Mouse (Mus musculus): ENCODE measurements around the gene Gm20388. TPM values are rescaled to one million over a fixed set of nuclear protein-coding genes. Genes with fewer than 3 reads are reported as not detected.
"Not testable (repeated sequence)": the region's sequence is repeated elsewhere in the genome, so short reads cannot be mapped to it uniquely, and the experiment has no call there.

Gm20388 gene
- total RNA-seq, 2 experiments from 2014 or later, result not detected

- no peak for DNase-seq (ENCODE audit: low spot score in 2 of 2)
These were observed 414.6 kb downstream of the Gm20388 start for GRCm38 (mm10) chr8:120325172-120325767.

- no peak for DNase-seq (ENCODE audit: low spot score in 2 of 2)
These were observed 416.5 kb downstream of the Gm20388 start for GRCm38 (mm10) chr8:120327131-120327554.

GRCm38 (mm10) chr8:120328361-120329022, 417.9 kb downstream of the Gm20388 start:
- no peak for DNase-seq (ENCODE audit: low spot score in 2 of 2)

- no peak for DNase-seq (ENCODE audit: low spot score in 2 of 2)
These were observed 418.5 kb downstream of the Gm20388 start for GRCm38 (mm10) chr8:120329030-120329748.

- no peak for DNase-seq (ENCODE audit: low spot score in 2 of 2)
These were observed 420.4 kb downstream of the Gm20388 start for GRCm38 (mm10) chr8:120331027-120331426.

- no peak for DNase-seq (ENCODE audit: low spot score in 2 of 2)
These were observed 422.0 kb downstream of the Gm20388 start for GRCm38 (mm10) chr8:120332379-120333229.

- no peak for DNase-seq (ENCODE audit: low spot score in 2 of 2)
These were observed 423.0 kb downstream of the Gm20388 start for GRCm38 (mm10) chr8:120333681-120334080.

GRCm38 (mm10) chr8:120334261-120334660, 423.6 kb downstream of the Gm20388 start:
- DNase-seq (ENCODE audit: low spot score in 2 of 2), result not testable (repeated sequence)

- peak in 1 of 2 experiments; percentile 42 for DNase-seq (ENCODE audit: low spot score in 2 of 2)
These were observed 424.2 kb downstream of the Gm20388 start for GRCm38 (mm10) chr8:120334878-120335261.

- DNase-seq (ENCODE audit: low spot score in 2 of 2), result no peak
These were observed 424.8 kb downstream of the Gm20388 start for GRCm38 (mm10) chr8:120335262-120336086.

- DNase-seq (ENCODE audit: low spot score in 2 of 2), result no peak
These were observed 425.4 kb downstream of the Gm20388 start for GRCm38 (mm10) chr8:120336087-120336380.

GRCm38 (mm10) chr8:120336909-120337555, 426.4 kb downstream of the Gm20388 start:
- DNase-seq (ENCODE audit: low spot score in 2 of 2), result no peak

GRCm38 (mm10) chr8:120337627-120338026, 427.0 kb downstream of the Gm20388 start:
- no peak for DNase-seq (ENCODE audit: low spot score in 2 of 2)

GRCm38 (mm10) chr8:120338678-120339077, 428.0 kb downstream of the Gm20388 start:
- no peak for DNase-seq (ENCODE audit: low spot score in 2 of 2)

- no peak for DNase-seq (ENCODE audit: low spot score in 2 of 2)
These were observed 429.1 kb downstream of the Gm20388 start for GRCm38 (mm10) chr8:120339743-120340142.

- no peak for DNase-seq (ENCODE audit: low spot score in 2 of 2)
These were observed 430.5 kb downstream of the Gm20388 start for GRCm38 (mm10) chr8:120341124-120341523.

GRCm38 (mm10) chr8:120342847-120343548, 432.4 kb downstream of the Gm20388 start:
- DNase-seq (ENCODE audit: low spot score in 2 of 2), result no peak

GRCm38 (mm10) chr8:120343582-120343981, 432.9 kb downstream of the Gm20388 start:
- DNase-seq (ENCODE audit: low spot score in 2 of 2), result no peak

GRCm38 (mm10) chr8:120344166-120344565, 433.5 kb downstream of the Gm20388 start:
- no peak for DNase-seq (ENCODE audit: low spot score in 2 of 2)
